Mouse (Mus musculus): ENCODE results near the gene Arhgap35.
"Not testable (repeated sequence)": the region's sequence is repeated elsewhere in the genome, so short reads cannot be mapped to it uniquely, and the experiment has no call there.

Gene Arhgap35

DNA sequence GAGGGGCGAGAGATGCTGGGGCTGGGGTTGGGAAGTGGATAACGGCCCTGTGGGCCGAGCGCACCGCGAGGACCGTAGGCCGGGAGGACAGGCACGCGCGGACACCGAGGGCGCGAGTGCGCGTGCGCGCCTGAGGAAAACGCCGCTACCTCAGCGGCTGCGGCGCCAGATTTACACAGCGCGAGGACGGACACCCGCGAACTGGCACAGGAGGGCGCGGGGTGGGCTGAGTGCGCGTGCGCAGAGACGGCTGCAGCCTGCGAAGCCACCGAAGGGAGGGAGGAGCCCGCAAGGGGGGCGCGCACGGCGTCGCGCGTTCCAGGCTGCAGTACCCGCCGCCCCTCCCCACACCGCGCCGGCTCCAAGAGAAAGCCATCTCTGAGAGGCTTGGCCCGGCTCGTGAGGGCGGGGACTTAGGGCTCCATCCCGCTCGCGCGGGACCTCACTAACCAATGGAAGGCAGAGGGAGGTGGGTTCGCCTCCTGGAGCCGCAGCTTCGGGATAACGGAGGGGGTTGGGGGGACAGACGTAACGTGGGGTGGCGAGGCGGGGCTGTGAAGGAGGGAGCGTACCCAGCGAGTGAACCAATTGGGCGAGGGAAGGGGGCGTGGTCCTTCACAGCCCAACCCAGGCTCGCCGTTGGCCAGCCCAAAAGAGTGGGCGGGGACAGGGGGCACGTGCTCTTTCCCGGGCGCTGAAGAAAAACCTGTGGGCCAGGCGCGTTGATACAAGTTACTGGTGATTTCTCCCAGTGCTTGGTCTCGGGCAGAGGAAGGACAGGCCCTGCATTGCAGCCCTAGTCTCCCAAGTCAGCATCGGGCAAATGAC is at the start of gene Arhgap35:
Gene Arhgap35 (minus strand): TSS at position 106 of the 828 bp plus-strand sequence.
- DNase-seq = peak; percentile 100

DNA sequence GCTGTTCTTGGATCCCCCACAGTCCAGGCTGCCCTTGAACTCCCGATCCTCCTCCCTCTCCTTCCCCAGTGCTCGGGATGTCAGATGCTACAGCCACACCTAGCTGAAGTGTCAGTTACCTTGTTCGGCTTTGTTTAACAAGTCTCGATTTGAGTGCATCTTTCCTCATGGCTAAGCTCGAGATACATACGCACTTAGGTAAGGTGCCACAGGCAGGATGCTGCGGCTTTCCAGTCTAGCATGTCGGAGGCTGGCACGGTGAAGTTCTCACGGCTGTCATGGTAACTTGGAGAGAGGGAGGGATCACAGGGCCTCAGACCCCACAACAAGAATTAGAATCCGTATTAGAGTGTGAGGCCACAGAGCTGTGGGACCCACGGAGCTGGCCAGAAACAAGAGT is 29.5 kb upstream of the Arhgap35 start:
- no peak for DNase-seq

DNA sequence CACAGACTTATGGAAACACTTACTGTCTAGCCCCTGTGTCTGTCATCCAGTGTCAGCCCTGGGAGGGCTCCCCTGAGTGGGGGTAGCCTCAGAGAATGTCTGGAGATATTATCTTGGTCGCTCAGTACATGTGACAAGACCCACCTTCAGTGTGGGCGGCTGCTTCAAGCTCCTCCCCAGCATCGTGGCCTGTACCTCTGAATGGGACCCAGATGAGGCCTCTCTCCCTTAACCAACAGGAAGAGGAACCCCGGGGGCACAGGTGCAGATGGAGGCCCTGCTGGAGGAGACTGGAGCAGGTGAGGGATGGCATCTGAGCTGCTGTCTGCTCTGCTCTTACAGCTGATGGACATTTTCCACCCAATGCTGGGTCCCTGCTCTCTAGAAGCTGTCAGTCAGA is 28.3 kb upstream of the Arhgap35 start:
- not testable (repeated sequence) for DNase-seq

DNA sequence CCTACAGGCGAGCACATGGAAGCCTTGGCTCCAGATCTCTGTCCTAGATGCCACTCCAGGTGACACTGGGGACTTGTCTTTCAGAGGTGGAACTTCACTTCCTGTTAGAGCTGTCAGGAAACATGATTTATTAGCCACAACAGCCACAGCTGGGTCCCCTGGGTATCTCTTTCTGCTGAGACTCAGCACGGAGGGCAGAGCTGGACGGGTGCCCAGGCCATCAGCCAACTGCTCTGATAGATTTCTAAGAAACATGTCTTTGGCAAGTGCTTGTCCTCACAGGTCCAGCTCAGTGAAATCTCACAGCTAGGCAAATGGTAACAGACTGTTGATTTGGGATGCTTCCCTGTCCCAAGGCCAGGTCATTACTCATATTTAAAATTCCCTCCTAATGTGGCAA is 24.2 kb upstream of the Arhgap35 start:
- no peak for DNase-seq

DNA sequence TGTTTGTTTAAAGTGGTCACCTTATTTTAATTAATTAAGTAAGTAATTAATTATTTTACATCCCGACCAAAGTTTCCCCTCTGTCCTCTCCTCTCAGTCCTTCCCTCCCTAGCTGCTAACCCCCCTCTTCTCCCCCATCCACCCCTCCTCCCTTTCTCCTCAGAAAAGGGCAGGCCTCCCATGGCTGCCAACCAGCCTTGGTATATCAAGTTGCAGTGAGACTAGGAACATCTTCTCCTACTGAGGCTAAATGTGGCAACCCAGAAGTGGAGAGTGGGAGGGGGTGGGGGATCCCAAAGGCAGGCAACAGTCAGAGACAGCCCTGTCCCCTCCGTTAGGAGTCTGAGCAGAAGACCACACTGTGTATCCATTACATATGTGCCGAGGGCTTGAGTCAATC is 20.3 kb upstream of the Arhgap35 start:
- no peak for DNase-seq

DNA sequence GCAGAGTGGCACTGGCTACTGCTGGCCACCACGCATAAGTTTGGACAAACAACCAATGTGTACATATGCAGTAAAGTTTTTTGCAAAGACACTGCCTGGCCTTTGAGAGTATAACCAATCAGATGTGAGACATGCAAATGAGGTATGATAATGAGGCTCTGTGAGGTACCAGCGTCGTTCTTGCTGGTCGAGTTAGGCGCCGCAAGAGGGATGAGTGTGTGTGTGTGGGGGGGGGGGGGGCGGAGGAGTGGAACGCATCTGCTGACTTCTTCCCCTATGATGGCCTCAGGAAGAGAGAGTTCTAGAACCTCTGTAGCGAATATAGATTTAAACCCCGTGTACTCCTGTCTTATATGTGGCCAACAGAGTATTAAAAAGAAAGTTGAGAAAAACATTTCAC is 19.1 kb upstream of the Arhgap35 start:
- DNase-seq = peak; percentile 38

DNA sequence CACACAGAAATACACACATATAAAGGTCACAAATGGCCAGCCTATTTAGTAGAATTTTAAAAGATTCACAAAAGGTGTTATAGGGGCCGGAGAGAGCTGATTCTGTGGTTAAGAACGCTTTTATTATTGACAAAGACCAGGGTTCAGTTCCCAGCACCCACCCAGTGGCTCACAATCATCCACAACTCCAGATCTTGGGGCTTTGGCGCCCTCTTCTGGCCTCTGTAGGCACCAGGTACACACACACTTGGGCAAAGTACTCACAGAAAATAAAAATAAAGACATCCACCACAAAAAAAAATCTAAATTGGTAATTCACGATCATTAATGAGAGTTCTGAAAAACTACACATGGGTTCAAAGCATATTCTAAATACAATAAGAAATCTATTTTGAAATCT is 17.1 kb upstream of the Arhgap35 start:
- no peak for DNase-seq

DNA sequence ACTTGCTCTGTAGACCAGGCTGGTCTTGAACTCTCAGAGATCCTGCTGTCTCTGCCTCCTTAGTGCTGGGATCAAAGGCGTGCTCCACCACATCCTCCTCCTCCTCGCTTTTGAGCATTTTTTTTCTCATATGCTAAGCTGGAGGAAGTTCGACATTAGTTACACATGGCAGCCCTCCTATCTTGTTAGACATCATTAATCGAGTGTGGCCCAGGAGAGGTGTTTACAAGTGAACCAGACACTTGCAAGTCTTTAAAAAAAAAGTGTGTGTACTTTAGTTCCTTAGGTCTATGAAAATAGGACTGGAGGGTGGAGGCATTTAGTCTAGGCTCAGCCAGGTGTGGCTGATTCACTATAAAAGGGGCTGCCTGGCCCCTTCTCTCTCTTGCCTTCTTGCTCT is 16.2 kb upstream of the Arhgap35 start:
- no peak for DNase-seq

DNA sequence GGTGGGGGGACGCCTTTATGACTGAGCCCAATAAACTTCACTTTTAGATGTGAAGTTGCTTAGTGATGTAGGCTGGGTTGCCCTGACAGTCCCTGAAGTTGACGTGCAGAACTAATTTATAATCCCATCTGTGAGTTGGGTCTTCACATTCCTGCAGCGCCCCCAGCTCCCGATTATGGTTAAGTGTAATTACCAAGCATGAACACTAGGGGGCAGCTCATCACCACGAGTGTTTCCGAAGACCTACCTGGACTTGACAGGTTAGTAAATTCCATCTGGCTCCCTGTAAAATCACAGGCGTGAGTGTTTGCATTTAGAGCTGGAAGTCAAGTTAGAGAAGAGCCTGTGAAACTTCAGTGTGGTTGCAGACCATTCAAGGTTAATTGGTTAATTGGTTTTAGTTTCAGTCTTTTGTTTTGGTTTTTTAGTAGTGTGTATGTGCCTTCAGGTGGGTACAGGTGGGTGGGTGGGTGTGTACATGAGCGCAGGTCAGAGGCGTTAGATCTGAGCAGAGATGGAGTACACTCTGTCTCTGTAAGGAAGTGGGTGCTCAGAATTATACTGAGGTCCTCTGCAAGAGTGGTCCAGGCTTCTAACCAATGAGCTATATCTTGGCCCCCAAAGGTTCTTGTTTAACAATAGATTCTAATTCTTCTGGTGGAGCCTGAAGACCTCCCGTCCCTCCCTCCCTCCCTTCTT is 15.0 kb upstream of the Arhgap35 start:
- peak; percentile 74 for DNase-seq

DNA sequence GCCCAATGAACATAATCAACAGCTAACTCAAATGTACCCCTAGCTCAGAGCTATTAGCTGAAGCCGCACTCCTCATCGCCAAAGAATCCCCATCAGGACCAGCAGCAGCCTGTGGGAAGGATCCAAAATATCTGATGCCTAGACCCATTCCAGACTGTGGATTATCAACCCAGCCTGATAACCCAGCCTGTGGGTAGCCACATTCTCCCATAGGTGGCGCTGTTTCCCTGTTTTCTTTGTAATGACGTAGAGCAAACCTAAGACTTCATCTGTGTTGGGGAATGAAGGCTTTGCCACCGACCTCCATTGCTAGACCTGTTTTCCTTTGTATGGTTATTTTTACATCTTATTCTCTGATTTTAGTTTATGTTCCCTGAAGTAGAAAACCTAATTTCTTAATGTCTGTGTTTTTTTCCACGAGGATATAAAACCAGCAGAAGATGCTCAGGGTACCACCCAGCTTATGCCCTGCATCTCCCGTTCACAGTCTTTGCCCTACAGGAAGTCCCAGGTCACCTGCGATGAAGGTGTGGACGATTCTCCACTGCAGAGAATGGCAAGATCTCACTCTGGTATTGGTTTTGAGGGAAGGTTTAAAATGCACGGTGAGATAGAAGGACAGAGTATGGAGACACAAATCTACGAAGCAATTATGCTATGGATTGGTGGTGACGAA is 13.4 kb upstream of the Arhgap35 start:
- peak; percentile 87 for DNase-seq

DNA sequence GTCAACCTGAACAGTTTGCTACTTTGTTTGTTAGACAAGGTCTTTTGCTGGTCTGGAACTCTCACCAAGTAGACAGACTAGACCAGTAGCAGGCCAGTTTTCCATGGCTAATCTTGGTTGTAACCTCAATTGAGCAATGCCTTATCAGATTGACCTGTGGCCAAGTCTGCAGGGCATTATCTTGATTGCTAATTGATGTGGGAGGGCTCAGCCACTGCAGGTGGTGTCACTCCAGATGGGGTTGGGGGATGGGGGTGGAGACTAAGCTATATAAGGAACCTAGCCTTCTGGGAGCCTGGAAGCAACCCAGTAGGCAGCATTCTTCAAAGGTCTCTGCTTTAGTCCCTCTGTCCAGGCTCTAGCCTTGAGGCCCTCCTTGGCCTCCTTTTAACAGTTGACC is 8.9 kb upstream of the Arhgap35 start:
- DNase-seq = no peak

DNA sequence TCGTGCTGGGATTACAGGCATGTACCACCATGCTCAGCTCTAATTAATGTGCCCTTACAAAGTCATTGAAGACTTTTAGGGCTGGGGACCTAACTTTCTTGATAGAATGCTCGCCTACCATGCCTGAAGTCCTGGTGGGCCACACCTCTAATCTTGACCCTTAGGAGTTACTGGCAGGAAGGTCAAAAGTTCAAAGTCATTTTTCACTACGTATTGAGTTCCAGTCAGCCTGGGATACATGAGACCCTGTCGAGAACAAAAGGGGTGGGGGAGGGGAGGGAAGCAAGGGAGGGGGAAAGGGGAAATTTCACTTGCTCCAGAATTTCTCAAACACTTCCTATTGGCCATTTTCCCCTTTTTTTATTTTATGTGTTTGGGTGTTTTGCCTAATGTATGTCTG is 8.3 kb upstream of the Arhgap35 start:
- peak; percentile 46 for DNase-seq

DNA sequence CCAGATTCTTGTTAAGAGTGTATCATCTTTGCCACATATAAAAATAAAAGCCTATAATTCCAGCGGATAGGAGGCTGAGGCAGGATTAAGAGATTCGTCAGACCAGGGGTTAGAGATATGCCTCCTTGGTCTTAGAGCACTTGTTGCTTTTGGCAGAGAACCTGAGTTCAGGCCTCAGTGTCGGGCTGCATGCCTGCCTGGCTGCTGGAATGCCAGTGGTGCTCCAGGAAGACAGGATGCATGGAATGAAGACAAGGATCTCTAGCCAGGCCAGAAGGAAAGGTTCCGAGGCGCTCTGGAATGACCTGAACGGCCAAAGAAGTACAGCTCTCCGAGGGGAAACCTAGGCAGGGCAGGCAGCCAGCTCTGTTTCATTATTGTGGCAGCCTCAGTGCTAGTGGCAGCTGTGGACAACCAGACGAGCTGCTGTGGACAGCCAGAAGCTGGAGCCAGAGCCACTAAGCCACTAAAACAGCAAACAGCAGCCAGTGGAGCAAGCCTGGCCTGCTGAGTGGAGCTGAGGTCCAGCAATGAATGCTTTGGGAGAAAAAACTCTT is 6.4 kb upstream of the Arhgap35 start:
- no peak for DNase-seq

DNA sequence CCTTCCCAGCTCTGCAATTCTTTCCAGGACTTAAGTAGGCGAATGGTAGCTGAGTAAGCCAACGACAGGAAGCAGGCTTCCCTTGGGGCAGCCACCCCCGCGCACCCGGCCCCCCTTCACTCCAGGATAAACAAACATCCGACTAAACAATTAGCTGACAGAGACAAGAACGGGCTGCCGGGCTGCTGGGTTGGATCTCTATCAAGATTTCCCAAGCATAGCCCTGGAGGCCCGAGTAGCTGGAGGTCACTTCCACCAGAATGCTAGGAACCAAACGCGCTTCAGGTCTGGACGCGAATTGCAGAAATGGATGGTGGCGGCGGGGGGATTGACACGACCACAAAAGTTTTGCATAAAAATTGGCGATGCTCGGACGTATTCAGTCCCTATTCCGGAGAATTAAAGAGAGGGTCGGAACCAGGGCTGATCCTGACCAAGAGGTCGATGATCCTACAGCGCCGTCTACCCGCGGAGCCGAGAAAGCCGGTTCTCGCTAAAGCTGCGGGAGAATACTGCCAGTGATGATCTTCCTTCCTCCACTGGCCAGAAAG is 3.9 kb upstream of the Arhgap35 start:
- DNase-seq = peak; percentile 83

DNA sequence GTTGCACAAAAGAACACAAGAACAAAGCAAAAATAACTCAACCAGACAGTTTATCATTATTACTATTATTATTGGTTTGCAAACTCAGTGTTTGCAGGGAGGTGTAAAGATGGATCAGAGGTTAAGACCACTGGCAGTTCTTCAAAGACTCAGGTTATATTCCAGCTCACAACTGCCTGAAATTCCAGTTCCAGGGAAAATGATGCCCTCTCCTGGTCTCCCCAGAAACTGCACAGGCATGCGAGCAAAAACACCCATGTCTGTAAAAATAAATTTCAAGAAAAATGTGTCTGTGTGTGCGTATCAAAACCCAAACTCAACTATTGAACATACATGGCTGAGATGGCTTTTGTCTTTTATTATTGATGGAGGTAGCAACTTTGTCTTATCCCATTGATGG is 2.3 kb upstream of the Arhgap35 start:
- peak; percentile 62 for DNase-seq

DNA sequence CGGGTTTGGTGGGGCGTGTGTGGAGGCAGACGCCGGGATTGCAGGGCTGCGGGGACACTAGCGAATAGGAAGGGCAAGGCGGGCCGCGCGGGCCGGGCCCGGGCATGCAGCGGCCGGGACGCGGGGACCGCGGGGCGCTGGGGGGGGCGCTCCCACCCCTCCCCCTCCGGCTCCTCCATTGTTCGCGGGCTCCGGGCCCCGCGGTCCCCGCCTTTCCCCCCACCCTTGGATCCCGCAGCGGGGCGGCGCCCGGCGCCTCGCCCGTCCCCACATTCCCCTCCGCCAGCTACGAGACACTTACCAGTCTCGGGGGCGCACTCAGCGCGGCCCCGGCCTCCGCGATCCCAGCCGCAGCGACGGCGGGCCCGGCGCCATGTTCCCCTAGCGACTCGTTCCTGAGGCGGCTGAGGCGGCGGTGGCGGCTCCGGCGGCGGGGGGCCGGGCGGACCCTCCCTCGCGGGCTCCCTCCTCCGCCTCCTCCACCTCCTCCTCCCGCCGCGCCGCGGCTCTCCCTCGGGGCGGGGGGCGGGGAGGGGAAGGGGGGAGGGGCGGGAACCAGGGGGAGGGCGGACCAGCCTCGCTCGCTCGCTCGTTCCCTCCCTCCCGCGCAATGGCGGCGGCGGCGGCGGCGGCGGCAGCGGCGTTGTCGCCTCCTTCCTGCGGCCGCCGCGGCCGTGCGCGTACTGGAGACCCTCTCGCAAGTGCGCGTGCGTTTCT is 464 bp downstream of the Arhgap35 start:
- DNase-seq = peak; percentile 88

DNA sequence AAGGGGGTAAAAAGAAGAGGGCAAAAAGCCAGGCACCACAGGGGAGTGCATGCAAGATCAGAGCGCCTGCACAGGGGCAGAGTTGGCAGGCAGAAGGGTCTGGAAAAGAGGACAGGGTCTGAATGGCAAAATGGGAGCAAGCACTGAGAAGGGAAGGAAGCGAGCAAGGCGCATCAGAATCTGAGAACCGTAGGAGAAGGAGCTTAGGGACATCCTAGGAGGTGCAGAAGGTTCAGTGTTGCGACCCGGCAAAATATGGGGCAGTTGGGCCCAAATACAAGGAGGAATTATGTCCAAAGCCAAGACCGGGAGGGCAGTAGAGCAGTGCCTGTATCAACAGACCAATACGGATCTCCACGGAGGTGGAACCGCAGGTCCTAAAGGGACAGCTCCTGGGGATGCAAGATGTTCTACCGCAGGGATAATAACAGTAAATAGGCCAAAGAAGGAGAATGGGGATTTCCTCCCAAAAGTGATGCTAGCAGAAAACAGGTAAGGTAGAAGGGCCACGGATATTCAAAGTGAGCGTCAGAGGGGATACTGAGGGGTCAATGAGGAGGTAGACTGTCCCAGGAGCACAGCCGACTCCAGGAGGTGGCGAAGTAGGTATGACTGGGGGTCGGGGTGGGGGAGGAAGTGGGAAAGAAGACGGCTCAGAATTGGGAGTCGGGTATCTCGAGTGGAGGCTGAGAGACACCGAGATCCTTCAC is 1.2 kb downstream of the Arhgap35 start:
- peak; percentile 30 for DNase-seq

DNA sequence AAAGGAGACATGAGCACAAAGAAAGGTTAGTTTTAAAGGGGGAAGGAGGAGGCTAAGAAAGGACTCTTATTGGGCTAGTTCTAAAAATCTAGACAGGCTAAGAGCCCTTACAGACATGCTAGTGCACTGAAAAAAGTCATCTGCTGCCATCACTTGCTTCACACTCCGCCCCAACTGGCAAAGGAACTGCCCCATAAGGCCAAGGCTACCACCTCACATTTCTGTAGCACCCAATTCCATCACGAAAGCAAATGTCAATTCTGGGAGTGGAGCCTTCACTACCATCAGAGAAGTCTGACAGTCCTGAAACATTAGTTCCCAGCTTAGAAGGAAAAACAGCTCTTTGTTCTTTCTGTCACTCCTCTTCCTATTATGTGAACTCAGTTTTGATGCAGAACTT is 4.4 kb downstream of the Arhgap35 start:
- no peak for DNase-seq

DNA sequence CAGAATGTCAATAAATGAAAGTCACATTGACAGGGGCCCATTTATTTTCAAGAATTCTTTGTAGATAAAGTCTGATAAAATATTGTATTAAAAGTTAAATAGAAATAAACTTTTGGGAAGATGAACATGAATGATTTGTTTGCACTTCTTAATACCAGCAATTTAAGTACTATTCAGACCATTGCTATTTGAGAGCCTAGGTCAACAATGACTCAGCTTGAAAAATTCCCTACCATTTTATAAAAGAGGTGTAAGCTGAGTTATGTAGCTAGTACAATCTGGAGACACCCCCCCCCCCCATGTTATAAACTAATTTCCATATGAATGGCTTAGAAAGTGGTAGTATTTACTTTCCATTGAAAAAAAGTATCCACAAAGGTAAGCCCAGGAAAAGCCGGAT is 5.8 kb downstream of the Arhgap35 start:
- no peak for DNase-seq

DNA sequence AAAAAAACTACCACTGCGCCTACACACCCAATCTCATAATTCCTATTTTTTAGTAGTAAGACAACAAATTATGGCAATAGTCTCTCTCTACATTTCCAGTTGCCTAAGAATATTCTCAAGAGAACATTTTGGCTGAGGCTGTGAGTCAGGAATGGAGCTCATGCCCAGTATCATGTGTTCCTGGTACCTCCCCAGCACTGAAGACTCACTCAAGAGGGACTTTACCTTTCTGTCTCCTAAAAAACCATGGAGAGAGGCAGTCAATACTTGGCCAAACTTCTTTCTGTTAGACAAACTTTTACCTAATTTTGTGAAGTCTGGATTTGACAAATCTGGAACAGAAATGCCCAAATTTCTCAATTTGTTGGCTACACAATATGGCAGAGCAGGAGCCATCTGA is 6.7 kb downstream of the Arhgap35 start:
- no peak for DNase-seq

DNA sequence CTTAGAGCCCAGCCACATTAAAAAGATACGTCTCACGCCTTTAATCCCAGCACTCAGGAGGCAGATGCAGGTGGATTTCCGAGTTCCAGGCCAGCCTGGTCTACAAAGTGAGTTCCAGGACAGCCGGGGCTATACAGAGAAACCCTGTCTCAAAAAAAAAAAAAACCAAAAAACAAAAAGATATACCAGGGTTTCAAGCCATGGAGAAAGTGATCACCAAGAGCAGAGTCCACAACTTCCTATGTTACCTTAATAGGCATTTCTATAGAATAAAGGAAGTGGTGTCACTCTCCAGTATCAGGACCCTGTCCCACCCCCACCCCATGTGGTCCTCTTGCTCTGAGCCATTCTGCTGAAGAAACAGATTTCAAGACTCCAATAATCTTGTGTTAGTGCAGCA is 8.0 kb downstream of the Arhgap35 start:
- DNase-seq = not testable (repeated sequence)

DNA sequence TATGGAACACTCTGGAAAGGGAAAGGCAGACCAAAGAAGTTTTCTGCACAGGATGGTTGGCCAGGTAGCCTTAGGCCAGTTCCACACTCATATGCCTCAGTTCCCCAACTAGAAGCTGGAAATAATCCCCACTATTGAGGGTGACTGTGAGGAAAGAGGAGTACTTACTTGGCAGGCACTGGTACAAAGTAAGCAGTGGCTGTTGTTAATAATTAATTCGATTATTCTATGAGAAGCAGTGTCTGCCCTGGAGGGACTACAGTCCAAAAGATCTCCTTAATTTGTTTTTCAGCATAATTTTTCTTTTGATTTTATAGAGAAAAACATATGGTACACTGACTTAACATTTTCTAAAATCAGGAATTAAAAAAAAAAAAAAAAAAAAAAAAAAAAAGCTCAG is 10.7 kb downstream of the Arhgap35 start:
- no peak for DNase-seq
